Mouse (Mus musculus) layer of hippocampus, adult 11-12 months (tissue): Measurements from ENCODE around the gene Hbb-bs.
A peak's percentile ranks its signal among the peaks of the same experiment; 100 is the strongest.
"Not testable (repeated sequence)": the region's sequence is repeated elsewhere in the genome, so short reads cannot be mapped to it uniquely, and the experiment has no call there.

Source experiments
- DNase-seq: peaks from one replicate; pipeline ENCODE4 v3.0.0; 2022; ENCODE audit warnings: low spot score

The Hbb-bs gene

GRCm38 (mm10) chr7:103811223-103811845, 16.6 kb downstream of the Hbb-bs start:
- DNase-seq = no peak

GRCm38 (mm10) chr7:103810746-103811145, 17.1 kb downstream of the Hbb-bs start:
- DNase-seq = no peak

- DNase-seq = no peak
Measured at GRCm38 (mm10) chr7:103810296-103810695, 17.6 kb downstream of the Hbb-bs start.

- DNase-seq = no peak
Measured at GRCm38 (mm10) chr7:103809801-103810155, 18.1 kb downstream of the Hbb-bs start.

GRCm38 (mm10) chr7:103808971-103809800, 18.7 kb downstream of the Hbb-bs start:
- no peak for DNase-seq

GRCm38 (mm10) chr7:103808120-103808519, 19.8 kb downstream of the Hbb-bs start:
- not testable (repeated sequence) for DNase-seq

- peak; percentile 10 for DNase-seq
Measured at GRCm38 (mm10) chr7:103806856-103807255, 21.0 kb downstream of the Hbb-bs start.

GRCm38 (mm10) chr7:103792669-103793388, 35.1 kb downstream of the Hbb-bs start:
- DNase-seq = no peak

- no peak for DNase-seq
Measured at GRCm38 (mm10) chr7:103791721-103792120, 36.2 kb downstream of the Hbb-bs start, which contains the start of gene Olfr67. Olfr67 (minus strand) TSS chr7:103791821.

GRCm38 (mm10) chr7:103779598-103779997, 48.3 kb downstream of the Hbb-bs start, which contains the start of gene Olfr68:
Olfr68 (minus strand) TSS chr7:103779698.
- DNase-seq = no peak

GRCm38 (mm10) chr7:103777652-103778051, 50.2 kb downstream of the Hbb-bs start:
- DNase-seq = not testable (repeated sequence)
